Mouse (Mus musculus): ENCODE measurements around the gene Sntg2. TPM values are rescaled to one million over a fixed set of nuclear protein-coding genes. Genes with fewer than 3 reads are reported as not detected.

The Sntg2 gene
- polyA plus RNA-seq, 1 experiment from 2014 or later = 28.3 TPM

GRCm38 (mm10) chr12:30292724-30293560 is 80.2 kb downstream of the Sntg2 start:
- no peaks in the 10 kb centered on the region for H3K36me3 ChIP-seq (ENCODE audit: control insufficient read depth, insufficient read depth, low read length)
- ATAC-seq = no peak
- H3K4me1 ChIP-seq (ENCODE audit: control insufficient read depth, insufficient read depth, low read length) = no peaks in the 10 kb centered on the region
- H3K27me3 ChIP-seq (replicated peaks; ENCODE audit: control insufficient read depth, insufficient read depth, low read length) = no peaks in the 10 kb centered on the region
- WGBS = 72% methylated on average over 13 of the region's 13 CpGs
- no peak overlapping the region for H3K4me2 ChIP-seq (ENCODE audit: low read depth, low read length)
- H3K9ac ChIP-seq (ENCODE audit: low read depth, low read length) = no peak overlapping the region
- H3K9me3 ChIP-seq (ENCODE audit: control insufficient read depth, low read length) = no peaks in the 10 kb centered on the region
- no peak overlapping the region for H3K27ac ChIP-seq (ENCODE audit: low read length)
- H3K4me3 ChIP-seq (ENCODE audit: low read length) = no peak overlapping the region

- Histone ChIP-seq H3K4me1 (ENCODE audit: control insufficient read depth, insufficient read depth, low read length) (no peaks in the 10 kb centered on the region), H3K27me3 (replicated peaks; ENCODE audit: control insufficient read depth, insufficient read depth, low read length) (no peaks in the 10 kb centered on the region), H3K27ac (ENCODE audit: low read length) (no peak overlapping the region), H3K4me2 (ENCODE audit: low read depth, low read length) (no peak overlapping the region), H3K9me3 (ENCODE audit: control insufficient read depth, low read length) (no peaks in the 10 kb centered on the region), H3K9ac (ENCODE audit: low read depth, low read length) (no peak overlapping the region), H3K36me3 (ENCODE audit: control insufficient read depth, insufficient read depth, low read length) (no peaks in the 10 kb centered on the region), H3K4me3 (ENCODE audit: low read length) (no peak overlapping the region)
- ATAC-seq = no peak
- 51% methylated on average over 5 of the region's 5 CpGs for WGBS
Measured at GRCm38 (mm10) chr12:30286888-30287573, 86.1 kb downstream of the Sntg2 start.

- Histone ChIP-seq H3K27ac (ENCODE audit: low read length) (no peak overlapping the region), H3K9me3 (ENCODE audit: control insufficient read depth, low read length) (no peaks in the 10 kb centered on the region), H3K4me2 (ENCODE audit: low read depth, low read length) (no peak overlapping the region), H3K9ac (ENCODE audit: low read depth, low read length) (no peak overlapping the region), H3K4me1 (ENCODE audit: control insufficient read depth, insufficient read depth, low read length) (no peaks in the 10 kb centered on the region), H3K4me3 (ENCODE audit: low read length) (no peak overlapping the region), H3K27me3 (replicated peaks; ENCODE audit: control insufficient read depth, insufficient read depth, low read length) (no peaks in the 10 kb centered on the region), H3K36me3 (ENCODE audit: control insufficient read depth, insufficient read depth, low read length) (no peaks in the 10 kb centered on the region)
- 72% methylated on average over 4 of the region's 4 CpGs for WGBS
- ATAC-seq = no peak
Measured at GRCm38 (mm10) chr12:30283741-30284140, 89.4 kb downstream of the Sntg2 start.

GRCm38 (mm10) chr12:30272242-30272985 is 100.8 kb downstream of the Sntg2 start:
- peak; percentile 92 for ATAC-seq
- peak overlapping the region; percentile 44 for H3K27ac ChIP-seq (ENCODE audit: low read length)

GRCm38 (mm10) chr12:30264206-30264605 is 109.0 kb downstream of the Sntg2 start:
- ATAC-seq = no peak
- H3K4me3 ChIP-seq (ENCODE audit: low read length) = no peak overlapping the region
- H3K27ac ChIP-seq (ENCODE audit: low read length) = no peak overlapping the region
- no peak overlapping the region for H3K4me2 ChIP-seq (ENCODE audit: low read depth, low read length)
- H3K36me3 ChIP-seq (ENCODE audit: control insufficient read depth, insufficient read depth, low read length) = no peaks in the 10 kb centered on the region
- H3K27me3 ChIP-seq (replicated peaks; ENCODE audit: control insufficient read depth, insufficient read depth, low read length) = no peaks in the 10 kb centered on the region
- no peak overlapping the region for H3K9ac ChIP-seq (ENCODE audit: low read depth, low read length)
- WGBS = 53% methylated on average over 5 of the region's 5 CpGs
- H3K9me3 ChIP-seq (ENCODE audit: control insufficient read depth, low read length) = no peaks in the 10 kb centered on the region
- H3K4me1 ChIP-seq (ENCODE audit: control insufficient read depth, insufficient read depth, low read length) = 0 out of 2 replicates have a peak, but pooled peaks cover 5% of the 10 kb centered on the region

More at GRCm38 (mm10) chr12:30272242-30272985, 100.8 kb downstream of the Sntg2 start:
- 53% methylated on average over 8 of the region's 8 CpGs for WGBS
- H3K9ac ChIP-seq (ENCODE audit: low read depth, low read length) = no peak overlapping the region
- no peaks in the 10 kb centered on the region for H3K9me3 ChIP-seq (ENCODE audit: control insufficient read depth, low read length)
- no peak overlapping the region for H3K4me3 ChIP-seq (ENCODE audit: low read length)
- no peak overlapping the region for H3K4me2 ChIP-seq (ENCODE audit: low read depth, low read length)
- no peaks in the 10 kb centered on the region for H3K36me3 ChIP-seq (ENCODE audit: control insufficient read depth, insufficient read depth, low read length)
- no peaks in the 10 kb centered on the region for H3K27me3 ChIP-seq (replicated peaks; ENCODE audit: control insufficient read depth, insufficient read depth, low read length)
- no peaks in the 10 kb centered on the region for H3K4me1 ChIP-seq (ENCODE audit: control insufficient read depth, insufficient read depth, low read length)

GRCm38 (mm10) chr12:30261187-30261586 is 112.0 kb downstream of the Sntg2 start:
- ATAC-seq = peak; percentile 72
- Histone ChIP-seq H3K9me3 (ENCODE audit: control insufficient read depth, low read length) (no peaks in the 10 kb centered on the region), H3K27me3 (replicated peaks; ENCODE audit: control insufficient read depth, insufficient read depth, low read length) (no peaks in the 10 kb centered on the region), H3K4me2 (ENCODE audit: low read depth, low read length) (no peak overlapping the region), H3K27ac (ENCODE audit: low read length) (no peak overlapping the region), H3K9ac (ENCODE audit: low read depth, low read length) (no peak overlapping the region), H3K4me1 (ENCODE audit: control insufficient read depth, insufficient read depth, low read length) (0 out of 2 replicates have a peak, but pooled peaks cover 5% of the 10 kb centered on the region), H3K36me3 (ENCODE audit: control insufficient read depth, insufficient read depth, low read length) (no peaks in the 10 kb centered on the region), H3K4me3 (ENCODE audit: low read length) (no peak overlapping the region)
- WGBS = 22% methylated on average over 2 of the region's 2 CpGs

GRCm38 (mm10) chr12:30258641-30259040 is 114.5 kb downstream of the Sntg2 start:
- no peak overlapping the region for H3K9ac ChIP-seq (ENCODE audit: low read depth, low read length)
- no peak overlapping the region for H3K4me2 ChIP-seq (ENCODE audit: low read depth, low read length)
- WGBS = 45% methylated on average over 2 of the region's 2 CpGs
- no peaks in the 10 kb centered on the region for H3K27me3 ChIP-seq (replicated peaks; ENCODE audit: control insufficient read depth, insufficient read depth, low read length)
- ATAC-seq = no peak
- no peaks in the 10 kb centered on the region for H3K36me3 ChIP-seq (ENCODE audit: control insufficient read depth, insufficient read depth, low read length)
- 0 out of 2 replicates have a peak, but pooled peaks cover 5% of the 10 kb centered on the region for H3K4me1 ChIP-seq (ENCODE audit: control insufficient read depth, insufficient read depth, low read length)
- H3K27ac ChIP-seq (ENCODE audit: low read length) = no peak overlapping the region
- no peak overlapping the region for H3K4me3 ChIP-seq (ENCODE audit: low read length)
- no peaks in the 10 kb centered on the region for H3K9me3 ChIP-seq (ENCODE audit: control insufficient read depth, low read length)

- no peak for ATAC-seq
- H3K4me2 ChIP-seq (ENCODE audit: low read depth, low read length) = no peak overlapping the region
- H3K9ac ChIP-seq (ENCODE audit: low read depth, low read length) = no peak overlapping the region
- H3K27me3 ChIP-seq (replicated peaks; ENCODE audit: control insufficient read depth, insufficient read depth, low read length) = no peaks in the 10 kb centered on the region
- no peaks in the 10 kb centered on the region for H3K36me3 ChIP-seq (ENCODE audit: control insufficient read depth, insufficient read depth, low read length)
- H3K9me3 ChIP-seq (ENCODE audit: control insufficient read depth, low read length) = no peaks in the 10 kb centered on the region
- 0 out of 2 replicates have a peak, but pooled peaks cover 5% of the 10 kb centered on the region for H3K4me1 ChIP-seq (ENCODE audit: control insufficient read depth, insufficient read depth, low read length)
- no peak overlapping the region for H3K4me3 ChIP-seq (ENCODE audit: low read length)
- no peak overlapping the region for H3K27ac ChIP-seq (ENCODE audit: low read length)
- WGBS = 91% methylated on average over 7 of the region's 7 CpGs
Measured at GRCm38 (mm10) chr12:30257664-30258063, 115.5 kb downstream of the Sntg2 start.

GRCm38 (mm10) chr12:30256207-30256606 is 117.0 kb downstream of the Sntg2 start:
- no peak overlapping the region for H3K4me2 ChIP-seq (ENCODE audit: low read depth, low read length)
- ATAC-seq = no peak
- H3K4me1 ChIP-seq (ENCODE audit: control insufficient read depth, insufficient read depth, low read length) = 0 out of 2 replicates have a peak, but pooled peaks cover 5% of the 10 kb centered on the region
- H3K27me3 ChIP-seq (replicated peaks; ENCODE audit: control insufficient read depth, insufficient read depth, low read length) = no peaks in the 10 kb centered on the region
- no peak overlapping the region for H3K4me3 ChIP-seq (ENCODE audit: low read length)
- no peaks in the 10 kb centered on the region for H3K9me3 ChIP-seq (ENCODE audit: control insufficient read depth, low read length)
- no peak overlapping the region for H3K9ac ChIP-seq (ENCODE audit: low read depth, low read length)
- no peak overlapping the region for H3K27ac ChIP-seq (ENCODE audit: low read length)
- H3K36me3 ChIP-seq (ENCODE audit: control insufficient read depth, insufficient read depth, low read length) = no peaks in the 10 kb centered on the region
- 80% methylated on average over 3 of the region's 3 CpGs for WGBS
